Mouse (Mus musculus) CH12.LX (cell line): ENCODE measurements at regions not wholly inside any gene's neighbourhood (a gene's known extent, or its start where the extent isn't known, plus 50 kb on each side); places are given as distances from the start of the nearest gene placed in this dataset.

ENCODE experiments used
- DNase-seq: peaks from one replicate; pipeline ENCODE4 v3.0.0-alpha.2; 2013; ENCODE audit errors: extremely low read depth
- H3K27ac ChIP-seq: 2 replicates; pipeline ENCODE4 v1.5.1; 2012; ENCODE audit warnings: low read depth, mild to moderate bottlenecking, control low read depth, moderate library complexity; ENCODE audit not compliant: insufficient read depth
- H3K27me3 ChIP-seq: replicated peaks from 2 replicates; pipeline ENCODE3; 2012; ENCODE audit warnings: inconsistent platforms
- H3K36me3 ChIP-seq, 2 experiments: replicated peaks in 1 of 2; 2 replicates each; pipeline versions ENCODE3 to v1.6.1; 2012; ENCODE audit warnings: inconsistent platforms in 1 of 2, low read length in 1 of 2, mild to moderate bottlenecking in 1 of 2, mixed read lengths in 1 of 2, moderate library complexity in 1 of 2; ENCODE audit not compliant: control insufficient read depth in 1 of 2, insufficient read depth in 1 of 2
- H3K4me1 ChIP-seq, 2 experiments: 2 replicates each; pipeline ENCODE4 v1.6.1; 2012; ENCODE audit warnings: inconsistent platforms in 1 of 2, moderate library complexity in 1 of 2; ENCODE audit not compliant: insufficient read depth in 2 of 2, control insufficient read depth in 1 of 2
- H3K4me2 ChIP-seq: 2 replicates; pipeline ENCODE4 v1.6.1; 2012; ENCODE audit warnings: low read depth, mild to moderate bottlenecking, control low read depth; ENCODE audit not compliant: poor library complexity, insufficient read depth, severe bottlenecking
- H3K4me3 ChIP-seq, 3 experiments: fragments of 150-350 bp in 1 of 3; sonication (generic) in 1 of 3; replicated peaks in 1 of 3; 2 replicates each; pipeline versions ENCODE3 to v1.5.1; 2011 to 2012; ENCODE audit warnings: low read depth in 2 of 3, low read length in 2 of 3, mild to moderate bottlenecking in 2 of 3, moderate library complexity in 2 of 3, control low read depth in 1 of 3, improper control_type of control experiment in 1 of 3, inconsistent platforms in 1 of 3, mixed read lengths in 1 of 3; ENCODE audit not compliant: poor library complexity in 1 of 3
- H3K79me2 ChIP-seq: replicated peaks from 2 replicates; pipeline ENCODE4 v1.6.1; 2012; ENCODE audit warnings: mild to moderate bottlenecking, moderate library complexity; ENCODE audit not compliant: control insufficient read depth, poor library complexity, insufficient read depth, severe bottlenecking; ENCODE audit errors: extremely low read depth
- H3K9ac ChIP-seq: 2 replicates; pipeline ENCODE4 v1.6.1; 2012; ENCODE audit warnings: low read depth, mild to moderate bottlenecking, control low read depth, moderate library complexity; ENCODE audit not compliant: insufficient read depth
- H3K9me3 ChIP-seq: replicated peaks from 2 replicates; pipeline ENCODE3; 2012; ENCODE audit warnings: low read length, inconsistent platforms, mixed read lengths
- BHLHE40 ChIP-seq: IDR thresholded peaks from 2 replicates; pipeline ENCODE4 v1.6.1; 2011; ENCODE audit warnings: mild to moderate bottlenecking, low read depth, low read length, improper control_type of control experiment
- CHD1 ChIP-seq: IDR thresholded peaks from 2 replicates; pipeline ENCODE4 v1.6.1; 2012; ENCODE audit warnings: low read depth, low read length, improper control_type of control experiment, inconsistent platforms
- CHD2 ChIP-seq: IDR thresholded peaks from 2 replicates; pipeline ENCODE4 v1.6.1; 2011; ENCODE audit warnings: low read length, improper control_type of control experiment
- CTCF ChIP-seq, 2 experiments: IDR thresholded peaks in 1 of 2; conservative IDR thresholded peaks in 1 of 2; 2 replicates each; pipeline ENCODE4 v1.5.1; 2011 to 2012; ENCODE audit warnings: low read depth in 2 of 2, low read length in 2 of 2, improper control_type of control experiment in 1 of 2, inconsistent platforms in 1 of 2, mild to moderate bottlenecking in 1 of 2, moderate library complexity in 1 of 2
- GABPA ChIP-seq: IDR thresholded peaks from 2 replicates; pipeline ENCODE4 v1.6.1; 2012; ENCODE audit warnings: low read depth, low read length, improper control_type of control experiment, inconsistent platforms; ENCODE audit not compliant: insufficient replicate concordance
- IRF4 ChIP-seq: IDR thresholded peaks from 2 replicates; pipeline ENCODE4 v1.6.1; 2014; ENCODE audit warnings: low read depth, mild to moderate bottlenecking, inconsistent platforms, low read length, improper control_type of control experiment
- MAFK ChIP-seq: IDR thresholded peaks from 2 replicates; pipeline ENCODE4 v1.6.1; 2011; ENCODE audit warnings: low read length, improper control_type of control experiment; ENCODE audit not compliant: insufficient replicate concordance
- MAX ChIP-seq: IDR thresholded peaks from 2 replicates; pipeline ENCODE4 v1.6.1; 2011; ENCODE audit warnings: low read length, improper control_type of control experiment
- MAZ ChIP-seq: IDR thresholded peaks from 2 replicates; pipeline ENCODE4 v1.6.1; 2012; ENCODE audit warnings: low read depth, mild to moderate bottlenecking, inconsistent platforms, low read length, improper control_type of control experiment, moderate library complexity
- MYC ChIP-seq: IDR thresholded peaks from 2 replicates; pipeline ENCODE4 v1.6.1; 2011; ENCODE audit warnings: low read depth, mild to moderate bottlenecking, improper control_type of control experiment, low read length
- NELFE ChIP-seq: IDR thresholded peaks from 2 replicates; pipeline ENCODE4 v1.6.1; 2011; ENCODE audit warnings: low read depth, low read length, improper control_type of control experiment
- POLR2A ChIP-seq: IDR thresholded peaks from 2 replicates; pipeline ENCODE4 v1.6.1; 2011; ENCODE audit warnings: low read depth, mild to moderate bottlenecking, improper control_type of control experiment, low read length
- POLR2AphosphoS2 ChIP-seq: IDR thresholded peaks from 2 replicates; pipeline ENCODE4 v1.6.1; 2011; ENCODE audit warnings: low read depth, low read length, improper control_type of control experiment
- RCOR1 ChIP-seq: conservative IDR thresholded peaks from 2 replicates; pipeline ENCODE4 v1.6.1; 2012; ENCODE audit warnings: low read depth, mild to moderate bottlenecking, inconsistent platforms, low read length, improper control_type of control experiment
- SIN3A ChIP-seq: IDR thresholded peaks from 2 replicates; pipeline ENCODE4 v1.6.1; 2012; ENCODE audit warnings: low read length, improper control_type of control experiment, inconsistent platforms
- SMC3 ChIP-seq: IDR thresholded peaks from 2 replicates; pipeline ENCODE4 v1.6.1; 2011; ENCODE audit warnings: low read depth, low read length, improper control_type of control experiment
- TBP ChIP-seq: conservative IDR thresholded peaks from 2 replicates; pipeline ENCODE4 v1.6.1; 2011; ENCODE audit warnings: low read depth, low read length, improper control_type of control experiment
- UBTF ChIP-seq: IDR thresholded peaks from 2 replicates; pipeline ENCODE4 v1.6.1; 2012; ENCODE audit warnings: low read depth, mild to moderate bottlenecking, inconsistent platforms, low read length, improper control_type of control experiment, moderate library complexity
- USF1 ChIP-seq: IDR thresholded peaks from 2 replicates; pipeline ENCODE4 v1.6.1; 2014; ENCODE audit warnings: low read depth, mild to moderate bottlenecking, inconsistent platforms, low read length, improper control_type of control experiment
- ZC3H11A ChIP-seq: IDR thresholded peaks from 2 replicates; pipeline ENCODE4 v1.6.1; 2012; ENCODE audit warnings: low read depth, mild to moderate bottlenecking, inconsistent platforms, low read length, improper control_type of control experiment
- ZKSCAN1 ChIP-seq: IDR thresholded peaks from 2 replicates; pipeline ENCODE4 v1.6.1; 2012; ENCODE audit warnings: low read depth, inconsistent platforms, low read length, improper control_type of control experiment, borderline replicate concordance
- ZMIZ1 ChIP-seq: IDR thresholded peaks from 2 replicates; pipeline ENCODE4 v1.6.1; 2012; ENCODE audit warnings: low read depth, mild to moderate bottlenecking, inconsistent platforms, low read length, improper control_type of control experiment
- ZNF384 ChIP-seq: IDR thresholded peaks from 2 replicates; pipeline ENCODE4 v1.6.1; 2012; ENCODE audit warnings: low read depth, low read length, improper control_type of control experiment, inconsistent platforms
- dilution Hi-C: fragments of 300-500 bp; cut with MboI; formaldehyde crosslinking; loops from 2 replicates; pipeline ENCODE4 v1.14.3; 2020; ENCODE audit warnings: low sequenced_read_pairs; ENCODE audit not compliant: extremely low pct_unique_long_range_greater_than_20kb, extremely low pct_ligation_motif_present
- in situ Hi-C: fragments of 300-500 bp; cut with MboI; formaldehyde crosslinking; loops from 3 replicates; pipeline ENCODE4 v1.14.3; 2019; ENCODE audit warnings: low sequenced_read_pairs, low pct_ligation_motif_present, low pct_unique_long_range_greater_than_20kb, mixed read lengths

- Histone ChIP-seq H3K9ac (no peak overlapping the region), H3K4me1 (peaks cover 0 to 7% of the 10 kb centered on the region in 2 experiments; a peak in 2 of 4 replicates)
- TF ChIP-seq MAFK = no peak
- no peak for TF ChIP-seq SIN3A
- TF ChIP-seq ZMIZ1 = no peak
- TF ChIP-seq CHD1 = no peak
- no peak for TF ChIP-seq POLR2AphosphoS2
- TF ChIP-seq BHLHE40 = no peak
- no peak for TF ChIP-seq NELFE
- no peak for TF ChIP-seq MAX
- no peak for TF ChIP-seq CHD2
- TF ChIP-seq MYC = no peak
- TF ChIP-seq ZKSCAN1 = no peak
- TF ChIP-seq, all 38 proteins: peak for 0
- in situ Hi-C loops (no loop called here), dilution Hi-C loops (no loop called here)
- no peaks in the 10 kb centered on the region for H3K27me3 ChIP-seq
- no peaks in the 10 kb centered on the region for H3K79me2 ChIP-seq
- no peak overlapping the region for H3K4me3 ChIP-seq
- no peak overlapping the region for H3K27ac ChIP-seq
- H3K9me3 ChIP-seq = no peaks in the 10 kb centered on the region
- H3K4me2 ChIP-seq = no peak overlapping the region
- no peak for DNase-seq
- no peaks in the 10 kb centered on the region for H3K36me3 ChIP-seq
These were observed 98.2 kb upstream of the Hao2 start for GRCm38 (mm10) chr3:98991276-98991675.

GRCm38 (mm10) chr3:98994086-98994485, 101.0 kb upstream of the Hao2 start:
- Histone ChIP-seq H3K79me2 (no peaks in the 10 kb centered on the region), H3K9ac (no peak overlapping the region), H3K4me2 (no peak overlapping the region), H3K9me3 (peaks cover 3% of the 10 kb centered on the region), H3K27me3 (no peaks in the 10 kb centered on the region), H3K36me3 (no peaks in the 10 kb centered on the region), H3K4me3 (no peak overlapping the region), H3K4me1 (peaks cover 0 to 7% of the 10 kb centered on the region in 2 experiments; a peak in 2 of 4 replicates)
- DNase-seq = no peak
- in situ Hi-C loops = no loop called here
- TF ChIP-seq MAX (no peak), SMC3 (no peak), TBP (no peak), USF1 (no peak), RCOR1 (no peak), MYC (no peak), ZC3H11A (no peak), MAZ (no peak), IRF4 (no peak), UBTF (no peak), ZNF384 (no peak), CTCF (conservative IDR thresholded peaks at IDR 0.05 in 1 of 2, IDR thresholded peaks at IDR 0.05 in 1 of 2; ENCODE audit: low read depth in 2 of 2, low read length in 2 of 2) (no peak), GABPA (no peak), NELFE (no peak), POLR2A (no peak)
- TF ChIP-seq, all 38 proteins: peak for 0
- no peak overlapping the region for H3K27ac ChIP-seq
- dilution Hi-C loops = no loop called here
